In genomic region chr7:118798105-118798570, GRCm38 (mm10) we compare ENCODE assay signal across 17 mouse cellular contexts. TPM values are rescaled to one million over a fixed set of nuclear protein-coding genes. Genes with fewer than 3 reads are reported as not detected.
A peak's percentile ranks its signal among the peaks of the same experiment; 100 is the strongest.
DNase-seq lines count a peak whose midpoint lies in the region; ATAC-seq and TF ChIP-seq lines count a peak whose summit lies in the region.
"Had no signal": no experiment of that assay in that cellular context is flagged by ENCODE, and none has a peak within 500 bp of the region (broad histone marks: within the 10 kb centered on the region; RNA-seq: fewer than 3 reads in every experiment).

No protein-coding gene starts in this region.

- TF ChIP-seq EP300 in heart, adult 2 months (IDR thresholded peaks at IDR 0.05; ENCODE audit: insufficient read depth, low read depth, low read length): no peak
- TF ChIP-seq EP300 in MEL (IDR thresholded peaks at IDR 0.05; ENCODE audit: low read depth in 1 of 2, low read length in 2 of 2): peak; percentile 81 to 97
- TF ChIP-seq EP300 in liver, postnatal 0 days (IDR thresholded peaks at IDR 0.05; ENCODE audit: low read depth): no peak; the same call in 1 of the 2 replicates

- H3K9me3 ChIP-seq in MEL (replicated peaks; ENCODE audit: insufficient read depth, low read length): no peaks in the 10 kb centered on the region
- H3K9me3 ChIP-seq in liver, postnatal 0 days (ENCODE audit: low read length): no peaks in the 10 kb centered on the region
- H3K9me3 ChIP-seq: forebrain, embryonic 12.5 days; heart, embryonic 15.5 days had no signal

- DNase-seq in heart, adult 2 months: peak in 1 of 2 experiments; percentile 40
- no peak for DNase-seq in heart, adult 8-10 months (ENCODE audit: low spot score)
- peak; percentile 91 for DNase-seq in MEL (ENCODE audit: low read depth, low spot score)
- DNase-seq in liver, postnatal 0 days: no peak
- peak; percentile 15 for DNase-seq in spleen, adult 12 weeks (ENCODE audit: low spot score)
- no peak for DNase-seq in frontal cortex, postnatal 10 days (ENCODE audit: low spot score in 2 of 2)
- no peak for DNase-seq in right cerebral cortex, postnatal 25 days
- DNase-seq in frontal cortex, postnatal 36 days (ENCODE audit: low spot score in 2 of 2): no peak
- DNase-seq: cerebellum, adult 11-12 months; gastrocnemius, postnatal 10 days; layer of hippocampus, adult 9-11 months; left cerebral cortex, postnatal 4 days; lung, postnatal 14 days; retina, postnatal 1 day had no signal

- no peaks in the 10 kb centered on the region for H3K79me2 ChIP-seq in heart, adult 2 months (replicated peaks; ENCODE audit: control insufficient read depth, insufficient read depth, low read length)
- no peaks in the 10 kb centered on the region for H3K79me2 ChIP-seq in MEL (ENCODE audit: control insufficient read depth, insufficient read depth, low read length, poor library complexity)

- intact Hi-C loops in heart, adult 2 months (cut with DNase I): no loop called here

- no peak for TF ChIP-seq CTCF in heart, adult 2 months (IDR thresholded peaks at IDR 0.05)
- no peak for TF ChIP-seq CTCF in MEL (IDR thresholded peaks at IDR 0.05 in 2 of 3, conservative IDR thresholded peaks at IDR 0.05 in 1 of 3; ENCODE audit: control insufficient read depth in 1 of 3, insufficient read depth in 1 of 3, low read depth in 2 of 3, low read length in 3 of 3, poor library complexity in 1 of 3, severe bottlenecking in 1 of 3)
- no peak for TF ChIP-seq CTCF in liver, postnatal 0 days (IDR thresholded peaks at IDR 0.05; ENCODE audit: low read depth)

- H3K4me1 ChIP-seq in heart, adult 2 months (ENCODE audit: control insufficient read depth, insufficient read depth, low read length): peaks cover 1% of the 10 kb centered on the region; the same call in 1 of the 2 replicates
- H3K4me1 ChIP-seq in MEL (ENCODE audit: control insufficient read depth in 1 of 2, insufficient read depth in 2 of 2, low read length in 2 of 2): peaks cover 3 to 10% of the 10 kb centered on the region in 2 experiments
- 0 out of 2 replicates have a peak, but pooled peaks cover 3% of the 10 kb centered on the region for H3K4me1 ChIP-seq in liver, postnatal 0 days (ENCODE audit: insufficient read depth)
- H3K4me1 ChIP-seq: forebrain, embryonic 12.5 days had no signal

- H3K4me3 ChIP-seq in heart, adult 2 months: no peak overlapping the region
- H3K4me3 ChIP-seq in MEL (ENCODE audit: control insufficient read depth in 1 of 2, insufficient read depth in 1 of 2, low read depth in 2 of 2, low read length in 2 of 2): peak overlapping the region; percentile 68 to 76
- H3K4me3 ChIP-seq in liver, postnatal 0 days (ENCODE audit: low read depth, low read length): peak overlapping the region; percentile 23; the same call in 1 of the 2 replicates
- H3K4me3 ChIP-seq: forebrain, embryonic 12.5 days; heart, embryonic 15.5 days; myocyte had no signal

- H3K9ac ChIP-seq in heart, adult 2 months (ENCODE audit: low read depth, low read length): no peak overlapping the region
- peak overlapping the region; percentile 46 for H3K9ac ChIP-seq in MEL (ENCODE audit: control insufficient read depth, low read depth, low read length, poor library complexity, severe bottlenecking)
- no peak overlapping the region for H3K9ac ChIP-seq in liver, postnatal 0 days (replicated peaks)
- H3K9ac ChIP-seq: forebrain, embryonic 12.5 days; heart, embryonic 15.5 days had no signal

- ATAC-seq in liver, postnatal 0 days: peak; percentile 56

- H3K27me3 ChIP-seq in heart, adult 2 months (ENCODE audit: control insufficient read depth, insufficient read depth, low read length): no peaks in the 10 kb centered on the region
- H3K27me3 ChIP-seq in MEL (ENCODE audit: control insufficient read depth in 1 of 2, insufficient read depth in 2 of 2, low read length in 2 of 2): no peaks in the 10 kb centered on the region
- no peaks in the 10 kb centered on the region for H3K27me3 ChIP-seq in liver, postnatal 0 days (ENCODE audit: insufficient read depth, low read length)
- H3K27me3 ChIP-seq: forebrain, embryonic 12.5 days; heart, embryonic 15.5 days had no signal

- no peak for TF ChIP-seq POLR2A in heart, adult 2 months (IDR thresholded peaks at IDR 0.05; ENCODE audit: insufficient read depth, low read depth, low read length)
- TF ChIP-seq POLR2A in MEL (IDR thresholded peaks at IDR 0.05; ENCODE audit: control insufficient read depth in 1 of 2, insufficient read depth in 1 of 2, low read depth in 1 of 2, low read length in 2 of 2, poor library complexity in 1 of 2): no peak

- H3K4me2 ChIP-seq in liver, postnatal 0 days (ENCODE audit: low read depth, low read length): peak overlapping the region; percentile 20; the same call in 1 of the 2 replicates
- H3K4me2 ChIP-seq: forebrain, embryonic 12.5 days; heart, embryonic 15.5 days had no signal

- no peaks in the 10 kb centered on the region for H3K36me3 ChIP-seq in heart, adult 2 months (ENCODE audit: control insufficient read depth, insufficient read depth, low read length)
- H3K36me3 ChIP-seq in MEL (ENCODE audit: control insufficient read depth in 1 of 2, insufficient read depth in 2 of 2, low read length in 2 of 2): peaks cover 2 to 8% of the 10 kb centered on the region in 2 experiments; a peak in 3 of 4 replicates
- peaks cover 33% of the 10 kb centered on the region for H3K36me3 ChIP-seq in liver, postnatal 0 days (replicated peaks; ENCODE audit: insufficient read depth, low read length)

- TF ChIP-seq RAD21 in MEL (IDR thresholded peaks at IDR 0.05; ENCODE audit: low read depth, low read length): no peak

- peak overlapping the region; percentile 48 for H3K27ac ChIP-seq in heart, adult 2 months
- H3K27ac ChIP-seq in MEL (ENCODE audit: control insufficient read depth, low read depth, low read length): peak overlapping the region; percentile 93
- H3K27ac ChIP-seq in liver, postnatal 0 days (ENCODE audit: low read depth): peak overlapping the region; percentile 74
- H3K27ac ChIP-seq: forebrain, embryonic 12.5 days had no signal

- 67% methylated on average over 6 of the region's 6 CpGs for WGBS in heart, adult 2 months
- WGBS in liver, postnatal 0 days (ENCODE audit: insufficient replicate concordance): 32% methylated on average over 6 of the region's 6 CpGs

TF ChIP-seq in MEL, 35 proteins besides CTCF, POLR2A, EP300 and RAD21 (continues in another document):
- TF ChIP-seq RCOR1 (IDR thresholded peaks at IDR 0.05; ENCODE audit: low read depth, low read length) (peak; percentile 76), TBP (IDR thresholded peaks at IDR 0.05; ENCODE audit: low read depth, low read length) (peak; percentile 87), MAZ (IDR thresholded peaks at IDR 0.05; ENCODE audit: low read depth, low read length) (peak; percentile 90), ZNF384 (IDR thresholded peaks at IDR 0.05; ENCODE audit: low read depth, low read length) (peak; percentile 5), UBTF (IDR thresholded peaks at IDR 0.05; ENCODE audit: borderline replicate concordance, insufficient read depth, low read depth, low read length) (no peak), KAT2A (conservative IDR thresholded peaks at IDR 0.05; ENCODE audit: low read depth, low read length) (no peak), TAL1 (IDR thresholded peaks at IDR 0.05; ENCODE audit: low read length) (peak; percentile 59), CHD1 (IDR thresholded peaks at IDR 0.05; ENCODE audit: low read depth, low read length) (no peak), ZMIZ1 (IDR thresholded peaks at IDR 0.05; ENCODE audit: low read depth, low read length) (peak; percentile 50; the same call in 1 of the 2 replicates), GATA1 (IDR thresholded peaks at IDR 0.05; ENCODE audit: low read depth, low read length) (peak; percentile 97), GABPA (IDR thresholded peaks at IDR 0.05; ENCODE audit: low read depth, low read length) (no peak), POLR2AphosphoS5 (IDR thresholded peaks at IDR 0.05; ENCODE audit: borderline replicate concordance, low read depth, low read length) (no peak), USF1 (IDR thresholded peaks at IDR 0.05; ENCODE audit: low read depth, low read length) (no peak), TCF12 (IDR thresholded peaks at IDR 0.05; ENCODE audit: low read depth, low read length) (peak; percentile 74), MXI1 (IDR thresholded peaks at IDR 0.05; ENCODE audit: low read depth, low read length) (peak; percentile 65), ZC3H11A (IDR thresholded peaks at IDR 0.05; ENCODE audit: low read depth, low read length) (0 out of 2 replicates have a peak, but pooled peaks have one; percentile 1), SMC3 (IDR thresholded peaks at IDR 0.05; ENCODE audit: low read depth, low read length) (no peak), ZKSCAN1 (IDR thresholded peaks at IDR 0.05; ENCODE audit: low read depth, low read length) (peak; percentile 48; the same call in 1 of the 2 replicates), MYB (IDR thresholded peaks at IDR 0.05; ENCODE audit: low read depth, low read length) (no peak), MYC (IDR thresholded peaks at IDR 0.05; ENCODE audit: low read depth, low read length) (no peak)

RNA-seq across cellular contexts. Expression of gene Iqck, which starts 57.4 kb away (rescaled TPM):
- under 1 TPM; 0.29 to 0.32 TPM for total RNA-seq in heart, adult 2 months (2021)
- 0.70 and 0.88 TPM in 2 replicates for polyA plus RNA-seq in heart, adult 2 months (2012; rRNA removed)
- under 1 TPM; 0.32 to 0.72 (median 0.49) TPM for total RNA-seq in heart, adult 8-10 months (2022)
- 0.20 and 0.39 TPM in 2 replicates for total RNA-seq in MEL (2012; rRNA removed)
- polyA plus RNA-seq in MEL (2012; ENCODE audit: insufficient read depth in 1 of 2, insufficient read length in 2 of 2, low read depth in 1 of 2, low replicate concordance in 2 of 2, missing spikeins in 1 of 2): under 1 TPM in 1 of 2 experiments, not detected in 1; 0.40 TPM
- 0.27 and 0.39 TPM in 2 replicates for polyA plus RNA-seq in liver, postnatal 0 days (2015; fragmentation: Nextera tagmentation; extraction: Ambion mirVana)

RNA-seq across cellular contexts. Expression of gene Knop1, which starts 57.9 kb away (rescaled TPM):
- total RNA-seq in heart, adult 2 months (2021): 10 to 100 TPM; 13.7 to 14.0 TPM
- polyA plus RNA-seq in heart, adult 2 months (2012; rRNA removed): 5.3 and 9.8 TPM in 2 replicates
- 10 to 100 TPM; 13.0 to 14.8 (median 14.0) TPM for total RNA-seq in heart, adult 8-10 months (2022)
- 40.3 and 46.8 TPM in 2 replicates for total RNA-seq in MEL (2012; rRNA removed)
- polyA plus RNA-seq in MEL (2012; ENCODE audit: insufficient read depth in 1 of 2, insufficient read length in 2 of 2, low read depth in 1 of 2, low replicate concordance in 2 of 2, missing spikeins in 1 of 2): 10 to 100 TPM in 1 of 2 experiments, not detected in 1; 66.9 TPM
- polyA plus RNA-seq in liver, postnatal 0 days (2015; fragmentation: Nextera tagmentation; extraction: Ambion mirVana): 29.9 and 31.5 TPM in 2 replicates

RNA-seq across cellular contexts. Expression of gene Vps35l, which starts 58.1 kb away (rescaled TPM):
- total RNA-seq in heart, adult 2 months (2021): 10 to 100 TPM; 21.0 to 21.7 TPM
- 26.5 and 30.2 TPM in 2 replicates for polyA plus RNA-seq in heart, adult 2 months (2012; rRNA removed)
- total RNA-seq in heart, adult 8-10 months (2022): 10 to 100 TPM; 22.0 to 27.0 (median 26.2) TPM
- total RNA-seq in MEL (2012; rRNA removed): 32.7 and 37.6 TPM in 2 replicates
- polyA plus RNA-seq in MEL (2012; ENCODE audit: insufficient read depth in 1 of 2, insufficient read length in 2 of 2, low read depth in 1 of 2, low replicate concordance in 2 of 2, missing spikeins in 1 of 2): 10 to 100 TPM in 1 of 2 experiments, not detected in 1; 87.4 TPM
- polyA plus RNA-seq in liver, postnatal 0 days (2015; fragmentation: Nextera tagmentation; extraction: Ambion mirVana): 19.3 and 20.5 TPM in 2 replicates

Comparison
In these comparisons a context has a peak if more than half of its experiments do, and no peak if none do; other contexts are left out.
1. DNase-seq: peak in MEL (single experiment) and spleen, adult 12 weeks (single experiment); none in heart, adult 8-10 months (single experiment), liver, postnatal 0 days (single experiment), frontal cortex, postnatal 10 days (0 of 2), right cerebral cortex, postnatal 25 days (single experiment) and frontal cortex, postnatal 36 days (0 of 2).
2. Peak in every context shown above with its lines, with median percentiles within 50 percentile points of each other: H3K27ac ChIP-seq.